Mouse (Mus musculus) ES-E14 (cell line): ENCODE measurements at regions not wholly inside any gene's neighbourhood (a gene's known extent, or its start where the extent isn't known, plus 50 kb on each side); places are given as distances from the start of the nearest gene placed in this dataset.

Experiments
- CHD2 ChIP-seq: IDR thresholded peaks from 2 replicates; pipeline ENCODE4 v1.6.1; 2014; ENCODE audit warnings: mild to moderate bottlenecking, low read depth, low read length, inconsistent platforms
- ZNF384 ChIP-seq: IDR thresholded peaks from 2 replicates; pipeline ENCODE4 v1.6.1; 2012; ENCODE audit warnings: low read depth, low read length, inconsistent platforms

DNA sequence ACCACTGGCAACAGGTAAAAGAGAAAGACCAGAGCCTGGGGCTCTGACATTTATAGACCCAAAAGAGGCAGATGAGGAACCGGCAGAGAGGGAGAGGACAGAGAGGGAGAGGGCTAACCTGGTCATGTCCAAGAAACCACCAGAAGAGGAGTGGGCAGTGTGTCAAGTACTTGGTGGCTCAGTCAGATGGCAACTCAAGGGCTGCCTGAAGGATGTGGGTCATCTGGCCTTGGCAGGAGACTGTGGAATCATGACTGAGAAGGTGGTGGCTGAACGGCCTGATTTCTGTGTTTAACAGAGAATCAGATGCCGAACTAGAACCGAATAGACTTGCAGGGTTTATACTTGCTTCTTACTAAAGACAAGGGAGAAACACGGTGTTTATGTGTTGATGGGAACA, 87.9 kb downstream of the Zfp706 start:
- TF ChIP-seq CHD2 (no peak), ZNF384 (no peak)
